ENCODE assay signal across 11 mouse cellular contexts in genomic region chr19:31426142-31426541, GRCm38 (mm10).
A peak's percentile ranks its signal among the peaks of the same experiment; 100 is the strongest.
DNase-seq lines count a peak whose midpoint lies in the region; ATAC-seq and TF ChIP-seq lines count a peak whose summit lies in the region.
"Had no signal": no experiment of that assay in that cellular context is flagged by ENCODE, and none has a peak within 500 bp of the region (broad histone marks: within the 10 kb centered on the region; RNA-seq: fewer than 3 reads in every experiment).

No protein-coding gene starts in this region.

- H3K4me2 ChIP-seq in intestine, postnatal 0 days (replicated peaks; ENCODE audit: low read depth): no peak overlapping the region
- H3K4me2 ChIP-seq in intestine, embryonic 16.5 days (ENCODE audit: low read depth, low read length): no peak overlapping the region
- no peak overlapping the region for H3K4me2 ChIP-seq in hindbrain, embryonic 14.5 days (replicated peaks)

- TF ChIP-seq POLR2A in thymus, adult 2 months (IDR thresholded peaks at IDR 0.05; ENCODE audit: control insufficient read depth, extremely low read depth, insufficient read depth, low read length, poor library complexity): no peak

- H3K4me1 ChIP-seq in intestine, postnatal 0 days (replicated peaks; ENCODE audit: control insufficient read depth, insufficient read depth, low read length): no peaks in the 10 kb centered on the region
- no peaks in the 10 kb centered on the region for H3K4me1 ChIP-seq in intestine, embryonic 16.5 days (ENCODE audit: control insufficient read depth, insufficient read depth, low read length)
- H3K4me1 ChIP-seq in thymus, adult 2 months (replicated peaks; ENCODE audit: control insufficient read depth, insufficient read depth, low read length): no peaks in the 10 kb centered on the region
- 0 out of 2 replicates have a peak, but pooled peaks cover 5% of the 10 kb centered on the region for H3K4me1 ChIP-seq in hindbrain, embryonic 14.5 days (replicated peaks; ENCODE audit: control insufficient read depth, insufficient read depth, low read length)
- H3K4me1 ChIP-seq: limb, embryonic 10.5 days had no signal

- no peaks in the 10 kb centered on the region for H3K9me3 ChIP-seq in intestine, postnatal 0 days (ENCODE audit: control insufficient read depth)
- H3K9me3 ChIP-seq in intestine, embryonic 16.5 days (ENCODE audit: control insufficient read depth, low read length): no peaks in the 10 kb centered on the region
- no peaks in the 10 kb centered on the region for H3K9me3 ChIP-seq in hindbrain, embryonic 14.5 days (ENCODE audit: control insufficient read depth, low read length)
- H3K9me3 ChIP-seq: limb, embryonic 10.5 days had no signal

- WGBS in intestine, postnatal 0 days: 71% methylated on average over 5 of the region's 5 CpGs
- WGBS in intestine, embryonic 16.5 days: 66% methylated on average over 5 of the region's 5 CpGs
- 88% methylated on average over 5 of the region's 5 CpGs for WGBS in thymus, adult 2 months
- WGBS in hindbrain, embryonic 14.5 days: 73% methylated on average over 5 of the region's 5 CpGs

- no peaks in the 10 kb centered on the region for H3K36me3 ChIP-seq in intestine, postnatal 0 days (ENCODE audit: control insufficient read depth, insufficient read depth)
- no peaks in the 10 kb centered on the region for H3K36me3 ChIP-seq in intestine, embryonic 16.5 days (ENCODE audit: control insufficient read depth, insufficient read depth, low read length)
- no peaks in the 10 kb centered on the region for H3K36me3 ChIP-seq in thymus, adult 2 months (ENCODE audit: control insufficient read depth, insufficient read depth, low read length)
- H3K36me3 ChIP-seq in hindbrain, embryonic 14.5 days (replicated peaks; ENCODE audit: control insufficient read depth, insufficient read depth): no peaks in the 10 kb centered on the region
- H3K36me3 ChIP-seq: limb, embryonic 10.5 days had no signal

- TF ChIP-seq CTCF in intestine, postnatal 0 days (IDR thresholded peaks at IDR 0.05; ENCODE audit: low read depth): peak; percentile 54
- TF ChIP-seq CTCF in thymus, adult 2 months (IDR thresholded peaks at IDR 0.05; ENCODE audit: borderline replicate concordance, control insufficient read depth, extremely low read depth, insufficient read depth, low read length, poor library complexity): peak; percentile 56; the same call in 1 of the 2 replicates

- H3K27ac ChIP-seq in intestine, postnatal 0 days (ENCODE audit: low read depth, low read length): no peak overlapping the region
- H3K27ac ChIP-seq in intestine, embryonic 16.5 days (ENCODE audit: low read length): no peak overlapping the region
- H3K27ac ChIP-seq in thymus, adult 2 months (ENCODE audit: control insufficient read depth, insufficient read depth, low read length): no peak overlapping the region
- H3K27ac ChIP-seq in hindbrain, embryonic 14.5 days: no peak overlapping the region
- H3K27ac ChIP-seq: limb, embryonic 10.5 days had no signal

- H3K27me3 ChIP-seq in intestine, postnatal 0 days (replicated peaks; ENCODE audit: control insufficient read depth, insufficient read depth, low read length): no peaks in the 10 kb centered on the region
- H3K27me3 ChIP-seq in intestine, embryonic 16.5 days (replicated peaks; ENCODE audit: control insufficient read depth, insufficient read depth, low read length): no peaks in the 10 kb centered on the region
- H3K27me3 ChIP-seq in thymus, adult 2 months (ENCODE audit: control insufficient read depth, insufficient read depth, low read length): no peaks in the 10 kb centered on the region
- no peaks in the 10 kb centered on the region for H3K27me3 ChIP-seq in hindbrain, embryonic 14.5 days (ENCODE audit: control insufficient read depth, insufficient read depth, low read length)

- no peak overlapping the region for H3K4me3 ChIP-seq in intestine, postnatal 0 days (ENCODE audit: low read depth, low read length)
- H3K4me3 ChIP-seq in intestine, embryonic 16.5 days (ENCODE audit: low read length): no peak overlapping the region
- no peak overlapping the region for H3K4me3 ChIP-seq in thymus, adult 2 months (ENCODE audit: control insufficient read depth, insufficient read depth, low read length)
- H3K4me3 ChIP-seq in hindbrain, embryonic 14.5 days (replicated peaks; ENCODE audit: low read length): no peak overlapping the region
- H3K4me3 ChIP-seq: limb, embryonic 10.5 days had no signal

- ATAC-seq in intestine, postnatal 0 days: no peak
- ATAC-seq in intestine, embryonic 16.5 days: no peak
- ATAC-seq in megakaryocyte progenitor cell, adult 5-6 weeks (replicated peaks; ENCODE audit: poor library complexity): 0 out of 2 replicates have a peak, but pooled peaks have one; percentile 29
- no peak for ATAC-seq in hindbrain, embryonic 14.5 days (ENCODE audit: low FRiP score)
- ATAC-seq: forebrain, embryonic 16.5 days had no signal

- H3K9ac ChIP-seq in intestine, postnatal 0 days (ENCODE audit: low read depth, low read length): no peak overlapping the region
- no peak overlapping the region for H3K9ac ChIP-seq in intestine, embryonic 16.5 days (ENCODE audit: low read depth, low read length)
- no peak overlapping the region for H3K9ac ChIP-seq in hindbrain, embryonic 14.5 days

- DNase-seq in thymus, adult 2 months: peak; percentile 16
- DNase-seq in thymus, adult 18-20 months: no peak
- DNase-seq in layer of hippocampus, adult 18-20 months (ENCODE audit: low spot score in 2 of 2): no peak
- DNase-seq in frontal cortex, postnatal 14 days (ENCODE audit: low spot score in 2 of 2): no peak
- no peak for DNase-seq in hindbrain, embryonic 14.5 days (ENCODE audit: low spot score)
- DNase-seq: embryo, embryonic 11 days had no signal
